Mouse (Mus musculus): ENCODE measurements around the gene 4933427D14Rik. TPM values are rescaled to one million over a fixed set of nuclear protein-coding genes. Genes with fewer than 3 reads are reported as not detected.

The 4933427D14Rik gene
- total and polyA plus RNA-seq, 3 experiments = 14.5 to 19.6 TPM; not detected in 1

- Histone ChIP-seq H3K27me3 (ENCODE audit: control insufficient read depth in 1 of 2, insufficient read depth in 2 of 2, low read length in 2 of 2) (peaks cover 34 to 48% of the 10 kb centered on the region in 2 experiments), H3K9me3 (replicated peaks; ENCODE audit: insufficient read depth, low read length) (no peaks in the 10 kb centered on the region), H3K4me3 (ENCODE audit: control insufficient read depth in 1 of 2, insufficient read depth in 1 of 2, low read depth in 2 of 2, low read length in 2 of 2) (no peak overlapping the region), H3K27ac (ENCODE audit: control insufficient read depth, low read depth, low read length) (no peak overlapping the region), H3K9ac (ENCODE audit: control insufficient read depth, low read depth, low read length, poor library complexity, severe bottlenecking) (no peak overlapping the region), H3K36me3 (ENCODE audit: control insufficient read depth in 1 of 2, insufficient read depth in 2 of 2, low read length in 2 of 2) (no peaks in the 10 kb centered on the region), H3K79me2 (ENCODE audit: control insufficient read depth, insufficient read depth, low read length, poor library complexity) (no peaks in the 10 kb centered on the region), H3K4me1 (ENCODE audit: control insufficient read depth in 1 of 2, insufficient read depth in 2 of 2, low read length in 2 of 2) (no peaks in the 10 kb centered on the region)
- TF ChIP-seq EP300 (IDR thresholded peaks at IDR 0.05; ENCODE audit: low read depth in 1 of 2, low read length in 2 of 2) (no peak), MYB (IDR thresholded peaks at IDR 0.05; ENCODE audit: low read depth, low read length) (no peak), USF1 (IDR thresholded peaks at IDR 0.05; ENCODE audit: low read depth, low read length) (no peak), CTCF (IDR thresholded peaks at IDR 0.05 in 2 of 3, conservative IDR thresholded peaks at IDR 0.05 in 1 of 3; ENCODE audit: control insufficient read depth in 1 of 3, insufficient read depth in 1 of 3, low read depth in 2 of 3, low read length in 3 of 3, poor library complexity in 1 of 3, severe bottlenecking in 1 of 3) (no peak), E2F4 (IDR thresholded peaks at IDR 0.05; ENCODE audit: borderline replicate concordance, low read depth, low read length) (no peak), MEF2A (IDR thresholded peaks at IDR 0.05; ENCODE audit: extremely low read depth, insufficient replicate concordance, low read depth, low read length, poor library complexity, severe bottlenecking) (no peak), KAT2A (conservative IDR thresholded peaks at IDR 0.05; ENCODE audit: low read depth, low read length) (no peak), MXI1 (IDR thresholded peaks at IDR 0.05; ENCODE audit: low read depth, low read length) (no peak), USF2 (IDR thresholded peaks at IDR 0.05; ENCODE audit: borderline replicate concordance in 1 of 2, insufficient read depth in 1 of 2, low read depth in 1 of 2, low read length in 2 of 2) (no peak), MYC (IDR thresholded peaks at IDR 0.05; ENCODE audit: low read depth, low read length) (no peak), SIN3A (IDR thresholded peaks at IDR 0.05; ENCODE audit: low read length) (no peak), JUND (IDR thresholded peaks at IDR 0.05; ENCODE audit: low read depth, low read length) (no peak), SMC3 (IDR thresholded peaks at IDR 0.05; ENCODE audit: low read depth, low read length) (no peak), POLR2AphosphoS5 (IDR thresholded peaks at IDR 0.05; ENCODE audit: borderline replicate concordance, low read depth, low read length) (no peak), NRF1 (IDR thresholded peaks at IDR 0.05; ENCODE audit: insufficient read depth, low read depth, low read length, poor library complexity, severe bottlenecking) (no peak), MAX (IDR thresholded peaks at IDR 0.05; ENCODE audit: low read length) (no peak), CHD1 (IDR thresholded peaks at IDR 0.05; ENCODE audit: low read depth, low read length) (no peak), TAL1 (IDR thresholded peaks at IDR 0.05; ENCODE audit: low read length) (no peak), ZMIZ1 (IDR thresholded peaks at IDR 0.05; ENCODE audit: low read depth, low read length) (no peak)
- no peak for DNase-seq (ENCODE audit: low read depth, low spot score)
These were observed 38.0 kb upstream of the 4933427D14Rik start for GRCm38 (mm10) chr11:72245196-72245753.

All from MEL (cell line).